Mouse (Mus musculus): Measurements from ENCODE around the gene Pyroxd1. TPM values are rescaled to one million over a fixed set of nuclear protein-coding genes. Genes with fewer than 3 reads are reported as not detected.

Pyroxd1 gene
- polyA plus RNA-seq, 1 experiment from 2014 or later, result 33.0 TPM

- ChIA-PET CTCF (interaction anchor here (1.4 kb wide), 1 partner anchor 9 kb away, joined by 5 read pairs; no protein-coding TSS in a partner anchor), POLR2A (interaction anchor here (1.2 to 1.3 kb wide), 2 partner anchors 9 to 21 kb away, joined by 3 to 4 read pairs; no protein-coding TSS in a partner anchor)
- no peak for TF ChIP-seq CTCF (IDR thresholded peaks at IDR 0.05)
- ATAC-seq (peak; percentile 55), DNase-seq (ENCODE audit: low read depth, low spot score) (no peak)
- in situ Hi-C loops (cut with MboI; ENCODE audit: low pct_unique_long_range_greater_than_20kb), result loop anchor here (5.0 to 25.0 kb wide), 2 partner anchors 150 to 795 kb away; partner anchors contain the start of gene Etnk1
- no peaks in the 10 kb centered on the region for H3K27me3 ChIP-seq
Observed at GRCm38 (mm10) chr6:142367565-142367964, 22.1 kb downstream of the Pyroxd1 start.

- no peaks in the 10 kb centered on the region for H3K27me3 ChIP-seq
- in situ Hi-C loops (cut with MboI; ENCODE audit: low pct_unique_long_range_greater_than_20kb), result loop anchor here (5.0 to 25.0 kb wide), 2 partner anchors 148 to 793 kb away; partner anchors contain the start of gene Etnk1
- ATAC-seq, result peak; percentile 9
- CTCF ChIA-PET, result interaction anchor here (1.1 to 1.7 kb wide), 3 partner anchors 8 to 22 kb away, joined by 3 to 4 read pairs (median 3); no protein-coding TSS in a partner anchor
- DNase-seq (ENCODE audit: low read depth, low spot score), result no peak
- POLR2A ChIA-PET, result interaction anchor here (0.7 kb wide), 1 partner anchor 207 kb away, joined by 3 read pairs; no protein-coding TSS in a partner anchor
- no peak for TF ChIP-seq CTCF (IDR thresholded peaks at IDR 0.05)
Observed at GRCm38 (mm10) chr6:142369568-142369967, 24.1 kb downstream of the Pyroxd1 start.

DNA sequence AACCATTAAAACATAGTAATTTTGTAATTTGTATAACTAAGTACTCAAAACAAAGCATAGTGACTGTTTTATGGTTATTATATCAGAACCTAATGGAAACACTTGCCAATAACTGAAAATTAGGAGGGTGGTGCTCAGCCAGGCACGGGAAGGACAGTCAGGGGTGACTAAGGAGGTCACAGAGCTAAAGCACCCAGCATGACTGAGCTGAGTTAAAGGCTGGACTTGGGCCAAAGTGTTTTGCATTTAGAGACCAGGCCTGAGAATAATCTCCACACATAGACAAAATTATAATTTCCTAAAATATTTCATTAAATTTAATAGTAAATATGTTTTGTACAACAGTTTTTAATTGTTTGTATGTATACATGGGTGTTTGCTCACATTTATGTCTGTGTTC is 31.6 kb downstream of the Pyroxd1 start:
- no peak for TF ChIP-seq CTCF (IDR thresholded peaks at IDR 0.05)
- in situ Hi-C loops (cut with MboI; ENCODE audit: low pct_unique_long_range_greater_than_20kb), result no loop called here
- ATAC-seq, result no peak
- ChIA-PET POLR2A (no interaction called here), CTCF (interaction anchor here (1.3 to 1.7 kb wide), 5 partner anchors 7 to 100 kb away, joined by 3 to 5 read pairs (median 3); no protein-coding TSS in a partner anchor)
- no peak for DNase-seq (ENCODE audit: low read depth, low spot score)
- no peaks in the 10 kb centered on the region for H3K27me3 ChIP-seq

GRCm38 (mm10) chr6:142378576-142379330 is 33.3 kb downstream of the Pyroxd1 start:
- ChIA-PET CTCF (interaction anchor here (0.7 to 1.7 kb wide), 2 partner anchors 9 to 80 kb away, joined by 3 to 4 read pairs; no protein-coding TSS in a partner anchor), POLR2A (no interaction called here)
- H3K27me3 ChIP-seq, result no peaks in the 10 kb centered on the region
- in situ Hi-C loops (cut with MboI; ENCODE audit: low pct_unique_long_range_greater_than_20kb), result no loop called here
- ATAC-seq, result no peak
- TF ChIP-seq CTCF (IDR thresholded peaks at IDR 0.05), result no peak
- no peak for DNase-seq (ENCODE audit: low read depth, low spot score)

DNA sequence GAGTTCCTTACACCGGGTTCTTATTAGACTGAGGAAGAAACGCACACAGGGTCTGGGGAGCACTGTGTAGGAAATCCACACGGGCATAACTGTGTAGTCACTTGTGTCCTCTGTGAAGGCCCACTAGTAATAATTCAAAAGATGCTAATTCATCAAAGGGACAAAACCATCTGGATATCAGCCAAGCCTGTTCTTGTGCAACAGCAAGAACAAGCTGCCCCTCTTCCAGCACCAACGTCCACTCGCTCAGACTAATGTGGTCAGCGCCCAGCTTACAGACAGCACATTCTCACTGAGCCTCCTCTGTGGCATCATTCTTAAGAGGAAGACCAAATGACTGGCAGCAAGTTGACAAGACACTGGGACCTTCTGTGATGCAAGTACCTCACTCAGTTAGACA is 34.5 kb downstream of the Pyroxd1 start:
- ChIA-PET CTCF (no interaction called here), POLR2A (no interaction called here)
- in situ Hi-C loops (cut with MboI; ENCODE audit: low pct_unique_long_range_greater_than_20kb), result no loop called here
- DNase-seq (ENCODE audit: low read depth, low spot score), result no peak
- TF ChIP-seq CTCF (IDR thresholded peaks at IDR 0.05), result no peak
- no peak for ATAC-seq
- H3K27me3 ChIP-seq, result no peaks in the 10 kb centered on the region

DNA sequence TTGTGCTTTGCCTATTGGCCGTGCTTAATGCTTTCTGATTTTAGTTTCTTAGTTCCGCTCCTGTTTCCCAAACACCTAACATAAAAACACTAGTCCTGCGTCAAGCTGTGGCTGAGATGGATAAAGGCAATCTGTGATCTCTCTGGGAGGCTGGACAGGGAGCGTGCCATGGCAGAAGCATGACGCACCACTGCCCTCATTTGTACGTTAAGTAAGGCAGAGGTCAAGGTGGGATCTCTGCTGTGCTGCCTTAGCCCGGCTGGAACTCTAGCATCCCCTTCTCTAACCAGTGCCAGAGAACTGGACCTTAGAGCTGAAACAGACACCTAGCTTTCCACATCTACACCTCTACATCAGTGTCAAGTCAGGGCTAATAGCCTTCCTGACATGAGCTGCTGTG is 36.2 kb downstream of the Pyroxd1 start:
- ChIA-PET CTCF (interaction anchor here (1.1 to 1.6 kb wide), 2 partner anchors 11 to 39 kb away, joined by 3 to 4 read pairs; no protein-coding TSS in a partner anchor), POLR2A (interaction anchor here (1.3 kb wide), 1 partner anchor 11 kb away, joined by 3 read pairs; no protein-coding TSS in a partner anchor)
- in situ Hi-C loops (cut with MboI; ENCODE audit: low pct_unique_long_range_greater_than_20kb), result no loop called here
- TF ChIP-seq CTCF (IDR thresholded peaks at IDR 0.05), result no peak
- ATAC-seq, result peak; percentile 51
- no peak for DNase-seq (ENCODE audit: low read depth, low spot score)
- no peaks in the 10 kb centered on the region for H3K27me3 ChIP-seq

DNA sequence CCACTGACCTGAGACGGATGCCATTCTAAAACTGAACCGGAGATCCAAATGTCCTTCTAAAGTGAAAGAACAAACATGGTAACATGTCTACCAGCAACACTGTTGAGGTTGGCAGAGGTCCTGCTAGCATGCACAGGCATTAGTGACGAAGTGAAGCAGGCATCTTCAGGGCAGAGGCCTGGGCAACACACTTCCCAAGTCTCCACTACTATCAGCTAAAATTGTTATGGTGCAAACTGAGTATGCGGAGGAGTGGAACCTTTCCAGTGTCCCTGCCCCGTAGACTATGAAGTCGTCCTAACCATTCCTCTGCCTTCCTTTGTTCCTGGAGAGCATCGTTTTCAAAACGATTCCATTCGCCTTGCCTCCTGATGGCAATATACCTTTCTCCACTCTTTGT is 39.1 kb downstream of the Pyroxd1 start:
- DNase-seq (ENCODE audit: low read depth, low spot score), result no peak
- CTCF ChIA-PET, result interaction anchor here (1.3 kb wide), 1 partner anchor 22 kb away, joined by 3 read pairs; no protein-coding TSS in a partner anchor
- no peaks in the 10 kb centered on the region for H3K27me3 ChIP-seq
- no peak for ATAC-seq
- TF ChIP-seq CTCF (IDR thresholded peaks at IDR 0.05), result no peak
- POLR2A ChIA-PET, result no interaction called here
- in situ Hi-C loops (cut with MboI; ENCODE audit: low pct_unique_long_range_greater_than_20kb), result no loop called here

- TF ChIP-seq CTCF (IDR thresholded peaks at IDR 0.05), result no peak
- POLR2A ChIA-PET, result no interaction called here
- H3K27me3 ChIP-seq, result no peaks in the 10 kb centered on the region
- ATAC-seq (no peak), DNase-seq (ENCODE audit: low read depth, low spot score) (no peak)
- CTCF ChIA-PET, result no interaction called here
- in situ Hi-C loops (cut with MboI; ENCODE audit: low pct_unique_long_range_greater_than_20kb), result no loop called here
Observed at GRCm38 (mm10) chr6:142386285-142387010, 41.0 kb downstream of the Pyroxd1 start.

DNA sequence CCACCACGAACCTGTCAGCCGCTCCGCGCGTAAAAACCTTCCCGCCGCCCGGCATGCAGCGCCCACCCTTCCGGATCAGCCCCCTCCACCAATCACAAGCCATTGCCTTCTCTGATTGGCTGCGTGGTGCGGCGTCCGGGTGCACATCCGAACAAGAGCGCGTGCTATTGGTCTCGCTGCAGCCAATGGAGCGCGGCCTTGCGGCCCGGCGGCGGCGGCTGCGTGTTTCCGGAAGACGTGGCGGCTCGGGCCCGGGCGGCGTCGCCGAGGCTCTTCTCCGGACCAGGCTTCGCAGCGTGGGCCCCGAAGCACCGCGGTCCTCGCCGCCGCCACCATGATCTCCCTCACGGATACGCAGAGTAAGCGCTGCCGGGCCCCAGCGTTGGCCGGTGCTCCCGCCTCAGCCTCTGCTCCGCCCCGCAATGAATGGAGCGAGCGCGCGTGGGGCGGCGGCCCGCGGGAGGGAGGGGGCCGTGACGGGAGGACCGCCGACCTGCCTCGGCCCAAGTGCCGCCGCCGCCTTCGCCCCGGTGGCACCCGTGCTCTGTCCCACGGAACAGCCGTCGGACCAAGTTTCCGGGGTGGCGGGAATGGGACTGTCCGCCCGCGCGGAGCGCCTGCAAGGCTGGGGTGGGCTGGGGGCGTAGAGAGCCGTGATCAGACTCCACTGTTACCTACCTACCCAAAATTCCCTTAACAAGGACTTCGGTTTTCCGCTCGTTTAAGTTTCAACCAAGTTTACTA is 41.7 kb downstream of the Pyroxd1 start, which contains the start of the genes Recql and Golt1b:
Recql (minus strand) TSS at position 77 of the 744 bp plus-strand sequence.
Golt1b (plus strand) TSS at position 211 of the 744 bp plus-strand sequence.
- in situ Hi-C loops (cut with MboI; ENCODE audit: low pct_unique_long_range_greater_than_20kb), result no loop called here
- no peak for TF ChIP-seq CTCF (IDR thresholded peaks at IDR 0.05)
- ATAC-seq, result peak; percentile 99
- ChIA-PET CTCF (no interaction called here), POLR2A (interaction anchor here (0.6 kb wide), 1 partner anchor 20 kb away, joined by 3 read pairs; no protein-coding TSS in a partner anchor)
- DNase-seq (ENCODE audit: low read depth, low spot score), result peak; percentile 79
- no peaks in the 10 kb centered on the region for H3K27me3 ChIP-seq

All from Patski (cell line).